Mouse (Mus musculus): ENCODE measurements at regions not wholly inside any gene's neighbourhood (a gene's known extent, or its start where the extent isn't known, plus 50 kb on each side); places are given as distances from the start of the nearest gene placed in this dataset.

- H3K27me3 ChIP-seq (replicated peaks; ENCODE audit: control insufficient read depth, insufficient read depth, low read length) = no peaks in the 10 kb centered on the region
- ATAC-seq (ENCODE audit: low read depth) = no peak
- H3K9me3 ChIP-seq (ENCODE audit: control insufficient read depth, low read length) = no peaks in the 10 kb centered on the region
- H3K4me1 ChIP-seq (ENCODE audit: control insufficient read depth, insufficient read depth, low read length) = no peaks in the 10 kb centered on the region
- 83% methylated on average over 5 of the region's 5 CpGs for WGBS
- no peak overlapping the region for H3K27ac ChIP-seq (replicated peaks; ENCODE audit: low read depth, low read length)
- H3K36me3 ChIP-seq (ENCODE audit: control insufficient read depth, insufficient read depth, low read length) = no peaks in the 10 kb centered on the region
- no peak for DNase-seq (ENCODE audit: low spot score)
- no peak overlapping the region for H3K4me2 ChIP-seq (ENCODE audit: low read depth, low read length)
- H3K9ac ChIP-seq (ENCODE audit: low read depth, low read length) = no peak overlapping the region
- no peak overlapping the region for H3K4me3 ChIP-seq (ENCODE audit: low read depth, low read length)
These were observed 229.2 kb upstream of the Zeb2 start for GRCm38 (mm10) chr2:45346358-45346757.

- no peaks in the 10 kb centered on the region for H3K27me3 ChIP-seq (replicated peaks; ENCODE audit: control insufficient read depth, insufficient read depth, low read length)
These were observed 222.7 kb upstream of the Zeb2 start for GRCm38 (mm10) chr2:45339866-45340265.

GRCm38 (mm10) chr2:45338809-45339208 lies 221.6 kb upstream of the Zeb2 start:
- DNase-seq (ENCODE audit: low spot score) (no peak), ATAC-seq (ENCODE audit: low read depth) (no peak)
- H3K4me3 ChIP-seq (ENCODE audit: low read depth, low read length) = no peak overlapping the region

More at GRCm38 (mm10) chr2:45339866-45340265, 222.7 kb upstream of the Zeb2 start:
- no peak overlapping the region for H3K27ac ChIP-seq (replicated peaks; ENCODE audit: low read depth, low read length)
- DNase-seq (ENCODE audit: low spot score) = no peak
- no peak overlapping the region for H3K4me3 ChIP-seq (ENCODE audit: low read depth, low read length)
- no peak overlapping the region for H3K9ac ChIP-seq (ENCODE audit: low read depth, low read length)
- no peak overlapping the region for H3K4me2 ChIP-seq (ENCODE audit: low read depth, low read length)
- H3K9me3 ChIP-seq (ENCODE audit: control insufficient read depth, low read length) = no peaks in the 10 kb centered on the region
- 65% methylated on average over 1 of the region's 1 CpGs for WGBS
- H3K4me1 ChIP-seq (ENCODE audit: control insufficient read depth, insufficient read depth, low read length) = no peaks in the 10 kb centered on the region
- H3K36me3 ChIP-seq (ENCODE audit: control insufficient read depth, insufficient read depth, low read length) = no peaks in the 10 kb centered on the region
- no peak for ATAC-seq (ENCODE audit: low read depth)

GRCm38 (mm10) chr2:45316945-45317565 lies 199.9 kb upstream of the Zeb2 start:
- Histone ChIP-seq H3K4me2 (ENCODE audit: low read depth, low read length) (no peak overlapping the region), H3K36me3 (ENCODE audit: control insufficient read depth, insufficient read depth, low read length) (no peaks in the 10 kb centered on the region), H3K9me3 (ENCODE audit: control insufficient read depth, low read length) (no peaks in the 10 kb centered on the region), H3K9ac (ENCODE audit: low read depth, low read length) (no peak overlapping the region), H3K4me3 (ENCODE audit: low read depth, low read length) (no peak overlapping the region), H3K27ac (replicated peaks; ENCODE audit: low read depth, low read length) (no peak overlapping the region), H3K27me3 (replicated peaks; ENCODE audit: control insufficient read depth, insufficient read depth, low read length) (no peaks in the 10 kb centered on the region), H3K4me1 (ENCODE audit: control insufficient read depth, insufficient read depth, low read length) (no peaks in the 10 kb centered on the region)
- DNase-seq (ENCODE audit: low spot score) (peak; percentile 11), ATAC-seq (ENCODE audit: low read depth) (no peak)
- WGBS = 85% methylated on average over 4 of the region's 4 CpGs

More at GRCm38 (mm10) chr2:45338809-45339208, 221.6 kb upstream of the Zeb2 start:
- Histone ChIP-seq H3K36me3 (ENCODE audit: control insufficient read depth, insufficient read depth, low read length) (no peaks in the 10 kb centered on the region), H3K4me2 (ENCODE audit: low read depth, low read length) (no peak overlapping the region), H3K9me3 (ENCODE audit: control insufficient read depth, low read length) (no peaks in the 10 kb centered on the region), H3K9ac (ENCODE audit: low read depth, low read length) (no peak overlapping the region), H3K27ac (replicated peaks; ENCODE audit: low read depth, low read length) (no peak overlapping the region), H3K4me1 (ENCODE audit: control insufficient read depth, insufficient read depth, low read length) (no peaks in the 10 kb centered on the region), H3K27me3 (replicated peaks; ENCODE audit: control insufficient read depth, insufficient read depth, low read length) (no peaks in the 10 kb centered on the region)

- H3K4me1 ChIP-seq (ENCODE audit: control insufficient read depth, insufficient read depth, low read length) = 0 out of 2 replicates have a peak, but pooled peaks cover 3% of the 10 kb centered on the region
- DNase-seq (ENCODE audit: low spot score) (no peak), ATAC-seq (ENCODE audit: low read depth) (no peak)
- H3K9ac ChIP-seq (ENCODE audit: low read depth, low read length) = no peak overlapping the region
- H3K4me3 ChIP-seq (ENCODE audit: low read depth, low read length) = no peak overlapping the region
- H3K27me3 ChIP-seq (replicated peaks; ENCODE audit: control insufficient read depth, insufficient read depth, low read length) = no peaks in the 10 kb centered on the region
- H3K9me3 ChIP-seq (ENCODE audit: control insufficient read depth, low read length) = no peaks in the 10 kb centered on the region
- H3K36me3 ChIP-seq (ENCODE audit: control insufficient read depth, insufficient read depth, low read length) = no peaks in the 10 kb centered on the region
- WGBS = 49% methylated on average over 7 of the region's 7 CpGs
- no peak overlapping the region for H3K4me2 ChIP-seq (ENCODE audit: low read depth, low read length)
- H3K27ac ChIP-seq (replicated peaks; ENCODE audit: low read depth, low read length) = no peak overlapping the region
These were observed 170.4 kb upstream of the Zeb2 start for GRCm38 (mm10) chr2:45287530-45288009.

GRCm38 (mm10) chr2:45283811-45284210 lies 166.6 kb upstream of the Zeb2 start:
- DNase-seq (ENCODE audit: low spot score) (no peak), ATAC-seq (ENCODE audit: low read depth) (no peak)
- Histone ChIP-seq H3K27ac (replicated peaks; ENCODE audit: low read depth, low read length) (no peak overlapping the region), H3K4me3 (ENCODE audit: low read depth, low read length) (no peak overlapping the region), H3K9me3 (ENCODE audit: control insufficient read depth, low read length) (no peaks in the 10 kb centered on the region), H3K4me1 (ENCODE audit: control insufficient read depth, insufficient read depth, low read length) (0 out of 2 replicates have a peak, but pooled peaks cover 1% of the 10 kb centered on the region), H3K36me3 (ENCODE audit: control insufficient read depth, insufficient read depth, low read length) (no peaks in the 10 kb centered on the region), H3K4me2 (ENCODE audit: low read depth, low read length) (no peak overlapping the region), H3K9ac (ENCODE audit: low read depth, low read length) (no peak overlapping the region), H3K27me3 (replicated peaks; ENCODE audit: control insufficient read depth, insufficient read depth, low read length) (no peaks in the 10 kb centered on the region)

- no peak overlapping the region for H3K27ac ChIP-seq (replicated peaks; ENCODE audit: low read depth, low read length)
- H3K4me2 ChIP-seq (ENCODE audit: low read depth, low read length) = no peak overlapping the region
- no peaks in the 10 kb centered on the region for H3K36me3 ChIP-seq (ENCODE audit: control insufficient read depth, insufficient read depth, low read length)
- no peak overlapping the region for H3K9ac ChIP-seq (ENCODE audit: low read depth, low read length)
- H3K4me1 ChIP-seq (ENCODE audit: control insufficient read depth, insufficient read depth, low read length) = no peaks in the 10 kb centered on the region
- WGBS = 50% methylated on average over 4 of the region's 4 CpGs
- H3K4me3 ChIP-seq (ENCODE audit: low read depth, low read length) = no peak overlapping the region
- H3K9me3 ChIP-seq (ENCODE audit: control insufficient read depth, low read length) = no peaks in the 10 kb centered on the region
- no peaks in the 10 kb centered on the region for H3K27me3 ChIP-seq (replicated peaks; ENCODE audit: control insufficient read depth, insufficient read depth, low read length)
- no peak for DNase-seq (ENCODE audit: low spot score)
- ATAC-seq (ENCODE audit: low read depth) = no peak
These were observed 162.3 kb upstream of the Zeb2 start for GRCm38 (mm10) chr2:45279490-45279889.

- Histone ChIP-seq H3K9ac (ENCODE audit: low read depth, low read length) (no peak overlapping the region), H3K4me3 (ENCODE audit: low read depth, low read length) (no peak overlapping the region), H3K27me3 (replicated peaks; ENCODE audit: control insufficient read depth, insufficient read depth, low read length) (no peaks in the 10 kb centered on the region), H3K4me1 (ENCODE audit: control insufficient read depth, insufficient read depth, low read length) (no peaks in the 10 kb centered on the region), H3K36me3 (ENCODE audit: control insufficient read depth, insufficient read depth, low read length) (no peaks in the 10 kb centered on the region), H3K9me3 (ENCODE audit: control insufficient read depth, low read length) (no peaks in the 10 kb centered on the region), H3K27ac (replicated peaks; ENCODE audit: low read depth, low read length) (no peak overlapping the region), H3K4me2 (ENCODE audit: low read depth, low read length) (no peak overlapping the region)
- ATAC-seq (ENCODE audit: low read depth) (no peak), DNase-seq (ENCODE audit: low spot score) (no peak)
- whole genome bisulfite sequencing = 88% methylated on average over 2 of the region's 2 CpGs
These were observed 160.4 kb upstream of the Zeb2 start for GRCm38 (mm10) chr2:45277602-45278001.

- no peak overlapping the region for H3K4me3 ChIP-seq (ENCODE audit: low read depth, low read length)
- WGBS = 89% methylated on average over 1 of the region's 1 CpGs
These were observed 159.5 kb upstream of the Zeb2 start for GRCm38 (mm10) chr2:45276703-45277102.

More at GRCm38 (mm10) chr2:45276703-45277102, 159.5 kb upstream of the Zeb2 start:
- DNase-seq (ENCODE audit: low spot score) (no peak), ATAC-seq (ENCODE audit: low read depth) (no peak)
- no peaks in the 10 kb centered on the region for H3K9me3 ChIP-seq (ENCODE audit: control insufficient read depth, low read length)
- no peak overlapping the region for H3K4me2 ChIP-seq (ENCODE audit: low read depth, low read length)
- no peak overlapping the region for H3K9ac ChIP-seq (ENCODE audit: low read depth, low read length)
- H3K27me3 ChIP-seq (replicated peaks; ENCODE audit: control insufficient read depth, insufficient read depth, low read length) = no peaks in the 10 kb centered on the region
- H3K36me3 ChIP-seq (ENCODE audit: control insufficient read depth, insufficient read depth, low read length) = no peaks in the 10 kb centered on the region
- no peak overlapping the region for H3K27ac ChIP-seq (replicated peaks; ENCODE audit: low read depth, low read length)
- no peaks in the 10 kb centered on the region for H3K4me1 ChIP-seq (ENCODE audit: control insufficient read depth, insufficient read depth, low read length)
